Mouse (Mus musculus): ENCODE results near the gene Hoxa7. TPM values are rescaled to one million over a fixed set of nuclear protein-coding genes. Genes with fewer than 3 reads are reported as not detected.

Hoxa7 gene
- polyA plus RNA-seq, 1 experiment from 2014 or later = 8.1 TPM

GRCm38 (mm10) chr6:52249826-52250225 is 28.2 kb upstream of the Hoxa7 start:
- ATAC-seq (ENCODE audit: low FRiP score, low TSS enrichment) = no peak
- Histone ChIP-seq H3K4me3 (ENCODE audit: low read depth, low read length) (no peak overlapping the region), H3K36me3 (ENCODE audit: control insufficient read depth, insufficient read depth, low read length) (no peaks in the 10 kb centered on the region), H3K4me1 (replicated peaks; ENCODE audit: control insufficient read depth, insufficient read depth) (no peaks in the 10 kb centered on the region), H3K9me3 (ENCODE audit: control insufficient read depth, low read length) (no peaks in the 10 kb centered on the region), H3K9ac (ENCODE audit: low read length) (no peak overlapping the region), H3K27ac (replicated peaks) (no peak overlapping the region), H3K4me2 (replicated peaks; ENCODE audit: low read depth) (no peak overlapping the region), H3K27me3 (ENCODE audit: control insufficient read depth, insufficient read depth, low read length) (peaks cover 37% of the 10 kb centered on the region)
- WGBS = 4% methylated on average over 4 of the region's 4 CpGs
- no peak for DNase-seq (ENCODE audit: low spot score)
- no peak for TF ChIP-seq EP300 (optimal IDR thresholded peaks at IDR 0.05)
- no peak for TF ChIP-seq CTCF (IDR thresholded peaks at IDR 0.05; ENCODE audit: low read depth)

GRCm38 (mm10) chr6:52249415-52249738 is 27.7 kb upstream of the Hoxa7 start:
- no peak for DNase-seq (ENCODE audit: low spot score)
- peaks cover 40% of the 10 kb centered on the region for H3K27me3 ChIP-seq (ENCODE audit: control insufficient read depth, insufficient read depth, low read length)
- ATAC-seq (ENCODE audit: low FRiP score, low TSS enrichment) = no peak
- no peak overlapping the region for H3K9ac ChIP-seq (ENCODE audit: low read length)
- no peak overlapping the region for H3K27ac ChIP-seq (replicated peaks)
- no peaks in the 10 kb centered on the region for H3K9me3 ChIP-seq (ENCODE audit: control insufficient read depth, low read length)
- TF ChIP-seq CTCF (IDR thresholded peaks at IDR 0.05; ENCODE audit: low read depth) = no peak
- no peak for TF ChIP-seq EP300 (optimal IDR thresholded peaks at IDR 0.05)
- no peak overlapping the region for H3K4me2 ChIP-seq (replicated peaks; ENCODE audit: low read depth)
- H3K4me1 ChIP-seq (replicated peaks; ENCODE audit: control insufficient read depth, insufficient read depth) = no peaks in the 10 kb centered on the region
- no peaks in the 10 kb centered on the region for H3K36me3 ChIP-seq (ENCODE audit: control insufficient read depth, insufficient read depth, low read length)
- WGBS = 1% methylated on average over 16 of the region's 16 CpGs
- no peak overlapping the region for H3K4me3 ChIP-seq (ENCODE audit: low read depth, low read length)

DNA sequence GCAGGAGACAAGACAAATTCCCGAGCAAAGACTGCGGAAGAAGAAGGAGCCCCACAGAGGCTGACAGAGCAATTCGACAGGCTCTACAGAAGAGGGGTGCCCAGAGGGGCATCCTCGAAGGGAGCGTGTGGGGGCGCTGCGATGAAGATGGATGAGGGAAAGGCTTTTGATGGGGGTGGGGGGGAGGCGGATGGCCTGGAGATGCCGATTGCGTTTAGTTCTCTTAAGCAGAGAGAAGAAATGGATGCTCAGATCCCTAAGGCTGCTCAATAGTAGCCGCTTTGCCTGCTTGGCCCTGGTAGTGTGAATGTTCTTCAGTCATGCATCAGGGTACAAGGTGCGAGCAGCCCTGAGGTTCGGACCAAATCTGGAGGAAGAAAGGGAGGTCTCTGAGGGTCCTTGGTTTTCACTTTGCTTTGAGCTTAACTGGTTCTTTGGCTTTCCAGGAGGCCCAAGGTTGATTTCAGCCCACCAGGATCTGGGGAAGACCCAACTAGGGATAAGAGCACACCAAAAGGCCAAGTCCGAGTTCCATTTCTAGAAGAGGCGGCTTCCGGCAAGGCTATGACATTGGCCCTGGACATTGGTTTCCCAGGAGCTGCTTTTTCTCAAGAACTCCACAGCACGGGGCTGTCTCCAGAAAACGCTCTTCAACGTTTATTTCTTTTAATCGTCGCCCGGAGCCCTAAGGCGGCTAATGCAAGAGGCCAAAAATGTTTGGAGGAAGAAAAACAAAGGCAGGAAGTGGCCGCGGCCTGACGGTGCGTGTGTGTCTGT is 27.2 kb upstream of the Hoxa7 start:
- ATAC-seq (ENCODE audit: low FRiP score, low TSS enrichment) = no peak

DNA sequence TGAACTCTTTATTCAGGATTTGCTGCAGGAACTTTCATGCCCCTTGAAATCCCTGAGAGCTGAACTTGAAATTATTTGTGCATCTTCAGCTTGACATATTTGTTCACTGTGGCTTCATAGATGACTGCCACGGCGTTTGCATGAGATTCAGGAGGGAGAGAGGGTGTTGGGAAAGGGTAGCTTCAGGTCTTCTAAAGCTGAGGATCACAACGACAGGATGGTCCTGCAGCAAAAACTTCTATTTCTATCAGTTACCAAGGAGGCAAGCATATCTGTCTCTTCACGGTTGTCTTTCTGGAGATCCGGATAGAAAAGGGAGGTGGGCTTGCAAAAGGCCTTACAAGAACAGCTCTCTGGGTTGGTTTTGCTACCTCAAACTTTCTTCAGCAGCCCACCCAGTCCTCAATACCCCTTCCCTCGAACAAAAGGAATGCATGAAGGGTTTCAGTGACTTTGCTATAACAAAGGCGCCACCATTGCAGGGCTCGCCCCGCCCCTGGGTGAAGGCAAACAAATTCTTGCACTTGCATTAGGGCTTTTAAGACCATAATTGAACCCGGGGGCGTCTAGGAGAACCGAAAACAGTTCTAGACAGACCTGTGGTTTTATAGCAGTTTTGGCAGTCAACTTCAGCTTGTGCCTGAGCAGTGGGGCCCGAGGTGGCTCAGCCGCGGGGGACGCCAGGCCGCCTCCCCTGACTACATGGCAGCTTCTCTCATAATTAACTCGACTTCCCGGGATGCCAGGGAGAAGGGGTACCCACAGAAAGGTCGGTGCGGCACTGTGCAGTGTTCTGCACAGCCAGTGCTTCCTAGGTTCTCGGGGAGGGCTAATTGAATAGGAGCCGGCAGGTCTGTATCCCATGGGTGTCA is 26.3 kb upstream of the Hoxa7 start:
- Histone ChIP-seq H3K4me3 (ENCODE audit: low read depth, low read length) (no peak overlapping the region), H3K27me3 (ENCODE audit: control insufficient read depth, insufficient read depth, low read length) (peaks cover 42% of the 10 kb centered on the region), H3K4me2 (replicated peaks; ENCODE audit: low read depth) (no peak overlapping the region), H3K27ac (replicated peaks) (no peak overlapping the region), H3K4me1 (replicated peaks; ENCODE audit: control insufficient read depth, insufficient read depth) (no peaks in the 10 kb centered on the region), H3K9ac (ENCODE audit: low read length) (no peak overlapping the region), H3K9me3 (ENCODE audit: control insufficient read depth, low read length) (no peaks in the 10 kb centered on the region), H3K36me3 (ENCODE audit: control insufficient read depth, insufficient read depth, low read length) (no peaks in the 10 kb centered on the region)
- DNase-seq (ENCODE audit: low spot score) (no peak), ATAC-seq (ENCODE audit: low FRiP score, low TSS enrichment) (no peak)
- WGBS = 3% methylated on average over 23 of the region's 23 CpGs
- TF ChIP-seq CTCF (IDR thresholded peaks at IDR 0.05; ENCODE audit: low read depth) (no peak), EP300 (optimal IDR thresholded peaks at IDR 0.05) (no peak)

More for the DNA sequence above, 27.2 kb upstream of the Hoxa7 start:
- Histone ChIP-seq H3K27ac (replicated peaks) (no peak overlapping the region), H3K9ac (ENCODE audit: low read length) (no peak overlapping the region), H3K4me2 (replicated peaks; ENCODE audit: low read depth) (no peak overlapping the region), H3K36me3 (ENCODE audit: control insufficient read depth, insufficient read depth, low read length) (no peaks in the 10 kb centered on the region), H3K27me3 (ENCODE audit: control insufficient read depth, insufficient read depth, low read length) (peaks cover 36% of the 10 kb centered on the region), H3K4me1 (replicated peaks; ENCODE audit: control insufficient read depth, insufficient read depth) (no peaks in the 10 kb centered on the region), H3K9me3 (ENCODE audit: control insufficient read depth, low read length) (no peaks in the 10 kb centered on the region), H3K4me3 (ENCODE audit: low read depth, low read length) (no peak overlapping the region)
- WGBS = 3% methylated on average over 27 of the region's 27 CpGs
- no peak for DNase-seq (ENCODE audit: low spot score)
- TF ChIP-seq EP300 (optimal IDR thresholded peaks at IDR 0.05) = no peak
- no peak for TF ChIP-seq CTCF (IDR thresholded peaks at IDR 0.05; ENCODE audit: low read depth)

GRCm38 (mm10) chr6:52246916-52247315 is 25.3 kb upstream of the Hoxa7 start:
- peaks cover 45% of the 10 kb centered on the region for H3K27me3 ChIP-seq (ENCODE audit: control insufficient read depth, insufficient read depth, low read length)
- no peak overlapping the region for H3K27ac ChIP-seq (replicated peaks)
- no peak overlapping the region for H3K4me3 ChIP-seq (ENCODE audit: low read depth, low read length)
- ATAC-seq (ENCODE audit: low FRiP score, low TSS enrichment) (no peak), DNase-seq (ENCODE audit: low spot score) (no peak)
- TF ChIP-seq CTCF (IDR thresholded peaks at IDR 0.05; ENCODE audit: low read depth) (no peak), EP300 (optimal IDR thresholded peaks at IDR 0.05) (no peak)
- H3K9me3 ChIP-seq (ENCODE audit: control insufficient read depth, low read length) = no peaks in the 10 kb centered on the region
- H3K36me3 ChIP-seq (ENCODE audit: control insufficient read depth, insufficient read depth, low read length) = no peaks in the 10 kb centered on the region
- WGBS = 5% methylated on average over 3 of the region's 3 CpGs
- no peaks in the 10 kb centered on the region for H3K4me1 ChIP-seq (replicated peaks; ENCODE audit: control insufficient read depth, insufficient read depth)
- no peak overlapping the region for H3K4me2 ChIP-seq (replicated peaks; ENCODE audit: low read depth)
- no peak overlapping the region for H3K9ac ChIP-seq (ENCODE audit: low read length)

DNA sequence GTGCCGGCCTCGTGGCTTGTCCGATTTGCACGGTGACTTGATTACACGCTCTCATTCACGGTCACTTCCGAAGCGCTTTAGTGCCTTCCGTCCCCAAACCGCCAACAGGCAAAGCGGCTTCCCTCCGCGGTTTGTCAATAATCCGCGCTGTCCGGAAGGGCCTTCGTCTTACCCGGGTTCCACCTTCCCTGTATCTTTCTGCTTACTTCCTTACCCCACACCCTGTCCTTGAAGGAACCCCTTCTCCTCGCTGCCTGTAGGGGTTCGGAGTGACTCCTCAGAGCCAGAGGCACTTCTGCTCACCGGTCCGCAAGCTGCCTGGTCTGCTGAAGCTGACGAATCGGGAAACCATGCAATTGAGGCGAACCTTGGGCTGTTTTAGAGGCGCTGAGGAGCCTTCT is 24.7 kb upstream of the Hoxa7 start:
- H3K27me3 ChIP-seq (ENCODE audit: control insufficient read depth, insufficient read depth, low read length) = peaks cover 42% of the 10 kb centered on the region
- H3K36me3 ChIP-seq (ENCODE audit: control insufficient read depth, insufficient read depth, low read length) = no peaks in the 10 kb centered on the region
- no peak overlapping the region for H3K27ac ChIP-seq (replicated peaks)
- no peaks in the 10 kb centered on the region for H3K4me1 ChIP-seq (replicated peaks; ENCODE audit: control insufficient read depth, insufficient read depth)
- 2% methylated on average over 26 of the region's 26 CpGs for WGBS
- H3K9ac ChIP-seq (ENCODE audit: low read length) = no peak overlapping the region
- TF ChIP-seq CTCF (IDR thresholded peaks at IDR 0.05; ENCODE audit: low read depth) = no peak
- TF ChIP-seq EP300 (optimal IDR thresholded peaks at IDR 0.05) = no peak
- DNase-seq (ENCODE audit: low spot score) (no peak), ATAC-seq (ENCODE audit: low FRiP score, low TSS enrichment) (no peak)
- no peak overlapping the region for H3K4me2 ChIP-seq (replicated peaks; ENCODE audit: low read depth)
- H3K9me3 ChIP-seq (ENCODE audit: control insufficient read depth, low read length) = no peaks in the 10 kb centered on the region
- no peak overlapping the region for H3K4me3 ChIP-seq (ENCODE audit: low read depth, low read length)
